Mouse (Mus musculus): ENCODE data around the gene Edn2. TPM values are rescaled to one million over a fixed set of nuclear protein-coding genes. Genes with fewer than 3 reads are reported as not detected.

The Edn2 gene
- total RNA-seq, 2 experiments from 2014 or later = not detected

GRCm38 (mm10) chr4:120153736-120154135 is 7.3 kb upstream of the Edn2 start:
- ATAC-seq (ENCODE audit: poor library complexity, severe bottlenecking) = no peak

- no peak for ATAC-seq (ENCODE audit: poor library complexity, severe bottlenecking)
These were observed 2.2 kb upstream of the Edn2 start for GRCm38 (mm10) chr4:120158714-120159310.

- no peak for ATAC-seq (ENCODE audit: poor library complexity, severe bottlenecking)
These were observed 1.6 kb downstream of the Edn2 start for GRCm38 (mm10) chr4:120162586-120162985.

GRCm38 (mm10) chr4:120163242-120163641 is 2.2 kb downstream of the Edn2 start:
- ATAC-seq (ENCODE audit: poor library complexity, severe bottlenecking) = no peak

- no peak for ATAC-seq (ENCODE audit: poor library complexity, severe bottlenecking)
These were observed 3.3 kb downstream of the Edn2 start for GRCm38 (mm10) chr4:120164316-120164715.

GRCm38 (mm10) chr4:120167778-120168177 is 6.8 kb downstream of the Edn2 start:
- no peak for ATAC-seq (ENCODE audit: poor library complexity, severe bottlenecking)

- ATAC-seq (ENCODE audit: poor library complexity, severe bottlenecking) = no peak
These were observed 7.3 kb downstream of the Edn2 start for GRCm38 (mm10) chr4:120168346-120168745.

- no peak for ATAC-seq (ENCODE audit: poor library complexity, severe bottlenecking)
These were observed 9.5 kb downstream of the Edn2 start for GRCm38 (mm10) chr4:120170387-120170936.

GRCm38 (mm10) chr4:120172050-120172684 is 11.2 kb downstream of the Edn2 start:
- ATAC-seq (ENCODE audit: poor library complexity, severe bottlenecking) = no peak

GRCm38 (mm10) chr4:120179123-120179522 is 18.1 kb downstream of the Edn2 start:
- ATAC-seq (ENCODE audit: poor library complexity, severe bottlenecking) = no peak

- ATAC-seq (ENCODE audit: poor library complexity, severe bottlenecking) = no peak
These were observed 19.5 kb downstream of the Edn2 start for GRCm38 (mm10) chr4:120180535-120180934.

GRCm38 (mm10) chr4:120184374-120184991 is 23.5 kb downstream of the Edn2 start:
- ATAC-seq (ENCODE audit: poor library complexity, severe bottlenecking) = no peak

GRCm38 (mm10) chr4:120186441-120186840 is 25.4 kb downstream of the Edn2 start:
- ATAC-seq (ENCODE audit: poor library complexity, severe bottlenecking) = no peak

GRCm38 (mm10) chr4:120186934-120187333 is 25.9 kb downstream of the Edn2 start:
- no peak for ATAC-seq (ENCODE audit: poor library complexity, severe bottlenecking)

- ATAC-seq (ENCODE audit: poor library complexity, severe bottlenecking) = no peak
These were observed 27.2 kb downstream of the Edn2 start for GRCm38 (mm10) chr4:120188204-120188603.

GRCm38 (mm10) chr4:120188651-120189161 is 27.7 kb downstream of the Edn2 start:
- ATAC-seq (ENCODE audit: poor library complexity, severe bottlenecking) = 0 out of 2 replicates have a peak, but pooled peaks have one; percentile 24

- ATAC-seq (ENCODE audit: poor library complexity, severe bottlenecking) = no peak
These were observed 28.9 kb downstream of the Edn2 start for GRCm38 (mm10) chr4:120189941-120190340.

GRCm38 (mm10) chr4:120191987-120192386 is 31.0 kb downstream of the Edn2 start:
- no peak for ATAC-seq (ENCODE audit: poor library complexity, severe bottlenecking)

- no peak for ATAC-seq (ENCODE audit: poor library complexity, severe bottlenecking)
These were observed 33.0 kb downstream of the Edn2 start for GRCm38 (mm10) chr4:120194026-120194425.

- no peak for ATAC-seq (ENCODE audit: poor library complexity, severe bottlenecking)
These were observed 34.0 kb downstream of the Edn2 start for GRCm38 (mm10) chr4:120194965-120195364.

- ATAC-seq (ENCODE audit: poor library complexity, severe bottlenecking) = no peak
These were observed 38.3 kb downstream of the Edn2 start for GRCm38 (mm10) chr4:120199184-120199885.

All from megakaryocyte, adult 5-6 weeks (primary cell).